Mouse (Mus musculus) C2C12 (cell line): ENCODE measurements around the gene Slamf8. TPM values are rescaled to one million over a fixed set of nuclear protein-coding genes. Genes with fewer than 3 reads are reported as not detected.

Source experiments
- H3K27me3 ChIP-seq: one replicate; pipeline ENCODE4 v1.6.1; 2011; ENCODE audit not compliant: control insufficient read depth, insufficient read depth, insufficient read length
- H3K36me3 ChIP-seq: one replicate; pipeline ENCODE4 v1.6.1; 2011; ENCODE audit not compliant: control insufficient read depth, insufficient read depth
- H3K4me3 ChIP-seq: one replicate; pipeline ENCODE4 v1.5.1; 2011; ENCODE audit warnings: mild to moderate bottlenecking, control low read depth; ENCODE audit not compliant: poor library complexity, insufficient read depth, severe bottlenecking
- H3K79me2 ChIP-seq: one replicate; pipeline ENCODE4 v1.6.1; 2011; ENCODE audit not compliant: control insufficient read depth, insufficient read depth
- H3K79me3 ChIP-seq: one replicate; pipeline ENCODE4 v1.6.1; 2011; ENCODE audit warnings: low read depth, control low read depth
- H3ac ChIP-seq: one replicate; pipeline ENCODE3; 2011; ENCODE audit warnings: low read depth; ENCODE audit not compliant: control insufficient read depth, insufficient read length
- CEBPB ChIP-seq: IDR thresholded peaks from one replicate; pipeline ENCODE4 v1.6.1; 2011; ENCODE audit warnings: low read depth, mild to moderate bottlenecking, control low read depth, moderate library complexity
- CTCF ChIP-seq: IDR thresholded peaks from one replicate; pipeline ENCODE4 v1.5.1; 2011; ENCODE audit not compliant: control insufficient read depth, insufficient read depth, insufficient read length
- FOSL1 ChIP-seq: IDR thresholded peaks from one replicate; pipeline ENCODE4 v1.8.0; 2011; ENCODE audit warnings: mild to moderate bottlenecking, low read length; ENCODE audit not compliant: poor library complexity, insufficient read depth, severe bottlenecking
- MAX ChIP-seq: IDR thresholded peaks from one replicate; pipeline ENCODE4 v1.6.1; 2011; ENCODE audit warnings: mild to moderate bottlenecking, control low read depth
- MYOD1 ChIP-seq: IDR thresholded peaks from one replicate; pipeline ENCODE4 v1.6.1; 2011; ENCODE audit warnings: low read depth; ENCODE audit not compliant: control insufficient read depth, insufficient read length
- MYOG ChIP-seq: IDR thresholded peaks from one replicate; pipeline ENCODE4 v1.6.1; 2011; ENCODE audit not compliant: control insufficient read depth, insufficient read length; ENCODE audit errors: extremely low read depth
- USF1 ChIP-seq: IDR thresholded peaks from one replicate; pipeline ENCODE4 v1.6.1; 2011; ENCODE audit warnings: low read depth, mild to moderate bottlenecking, control low read depth, moderate library complexity
- polyA plus RNA-seq: library from polyadenylated mRNA; unstranded; fragments of >200 nt; fragmentation: generic; extraction: Trizol; gene quantifications from one replicate; pipeline ENCODE4 v1.2.1, GENCODE M21; 2012; ENCODE audit warnings: missing spikeins

Slamf8 gene
- polyA plus RNA-seq, 1 experiment, result not detected

DNA sequence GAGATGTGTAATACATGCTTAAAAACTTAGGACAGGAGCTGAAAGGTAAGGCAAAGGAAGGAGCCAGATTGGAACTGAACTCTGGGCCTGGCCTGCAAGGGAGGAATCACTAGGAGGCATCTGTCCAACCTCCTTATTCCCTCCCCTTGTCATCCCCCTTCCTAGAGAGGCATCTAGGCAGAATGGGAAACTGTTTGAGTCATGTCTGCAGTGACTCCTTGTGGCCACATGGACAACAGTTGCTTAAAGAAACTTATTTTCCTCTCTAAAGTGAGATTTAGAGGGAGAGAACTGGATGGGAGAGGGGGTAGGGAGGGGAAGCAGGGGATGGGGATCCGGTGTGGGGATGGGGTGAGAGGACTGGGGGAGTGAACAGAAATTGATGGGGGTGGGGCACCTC, 22.4 kb upstream of the Slamf8 start:
- Histone ChIP-seq H3K4me3 (no peak overlapping the region), H3ac (no peak overlapping the region), H3K27me3 (peaks cover 19% of the 10 kb centered on the region), H3K79me2 (no peaks in the 10 kb centered on the region), H3K36me3 (no peaks in the 10 kb centered on the region), H3K79me3 (no peaks in the 10 kb centered on the region)
- TF ChIP-seq CTCF, result no peak
- TF ChIP-seq CEBPB, result no peak
- no peak for TF ChIP-seq MAX
- TF ChIP-seq FOSL1, result no peak
- TF ChIP-seq MYOG, result no peak
- no peak for TF ChIP-seq MYOD1
- no peak for TF ChIP-seq USF1

DNA sequence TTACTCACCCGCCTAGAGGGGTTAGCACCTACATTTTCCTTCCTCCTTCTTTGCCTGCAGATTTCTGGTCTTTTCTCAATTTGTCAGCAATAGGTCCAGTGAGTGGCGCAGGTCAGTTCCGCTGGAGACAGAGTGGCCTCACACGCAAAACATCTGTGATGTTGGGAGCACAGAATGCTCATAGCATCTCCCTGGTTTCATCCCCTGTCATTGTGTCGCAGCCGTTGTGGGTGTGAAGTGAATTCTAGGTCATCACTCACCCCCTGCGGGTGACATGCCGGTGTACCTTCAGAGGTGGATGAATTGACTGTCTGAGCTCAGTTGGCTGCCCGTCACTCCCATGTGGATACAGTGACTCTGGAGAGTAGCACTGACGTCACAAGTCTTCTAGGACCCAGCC, 20.9 kb upstream of the Slamf8 start:
- H3K27me3 ChIP-seq, result peaks cover 12% of the 10 kb centered on the region
- H3ac ChIP-seq, result no peak overlapping the region
- H3K36me3 ChIP-seq, result no peaks in the 10 kb centered on the region
- H3K79me3 ChIP-seq, result no peaks in the 10 kb centered on the region
- H3K79me2 ChIP-seq, result no peaks in the 10 kb centered on the region
- TF ChIP-seq CEBPB (no peak), USF1 (no peak), CTCF (no peak), MYOG (no peak), FOSL1 (no peak), MAX (no peak), MYOD1 (no peak)
- no peak overlapping the region for H3K4me3 ChIP-seq

DNA sequence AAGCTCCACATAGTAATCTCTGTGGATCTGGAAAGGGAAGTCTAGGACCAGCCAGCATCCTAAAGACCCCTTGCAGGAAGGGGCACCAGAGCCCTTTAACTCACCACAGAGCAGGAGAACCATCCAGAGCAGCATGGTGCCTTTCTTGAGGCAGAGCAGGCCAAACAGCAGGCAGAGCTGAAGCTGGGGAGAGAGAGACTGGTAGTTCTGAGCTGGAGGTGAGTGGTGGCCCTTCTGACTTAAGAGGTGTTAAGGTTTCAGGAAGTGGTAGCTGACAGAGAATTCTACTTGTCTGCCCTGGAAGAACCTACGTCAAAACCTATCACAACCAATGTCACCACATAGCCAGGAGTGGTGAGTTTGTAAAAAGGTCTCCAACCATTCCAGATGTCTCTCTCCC, 12.0 kb upstream of the Slamf8 start, which contains the start of gene Fcrl6:
Gene Fcrl6 (minus strand): TSS at position 226 of the 400 bp plus-strand sequence.
- TF ChIP-seq USF1 (no peak), CEBPB (no peak), FOSL1 (no peak), MYOG (no peak), CTCF (no peak), MAX (no peak), MYOD1 (no peak)
- no peaks in the 10 kb centered on the region for H3K79me3 ChIP-seq
- H3K36me3 ChIP-seq, result no peaks in the 10 kb centered on the region

DNA sequence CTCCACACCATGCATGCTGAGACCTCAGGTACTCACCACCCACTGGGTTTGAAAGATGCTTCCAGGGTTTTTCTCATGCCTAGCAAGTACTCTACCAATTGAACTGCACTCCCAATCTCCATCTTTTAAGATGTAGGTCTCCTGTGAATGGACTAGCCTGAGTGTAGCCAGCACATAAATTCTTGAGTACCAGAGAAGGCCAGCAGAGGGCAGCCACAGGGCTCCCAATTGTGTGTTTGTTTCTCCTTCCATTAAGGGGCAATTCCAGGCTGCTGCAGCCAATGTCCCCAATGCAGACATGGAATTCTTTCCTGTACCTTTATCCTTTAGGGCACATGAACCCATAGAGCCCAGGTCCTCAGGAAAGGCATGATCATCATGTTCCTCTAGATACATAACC, 4.1 kb upstream of the Slamf8 start:
- H3K79me3 ChIP-seq, result no peaks in the 10 kb centered on the region
- TF ChIP-seq USF1 (no peak), MAX (no peak), CEBPB (no peak), MYOG (no peak), MYOD1 (no peak), FOSL1 (no peak), CTCF (no peak)
- H3K4me3 ChIP-seq, result no peak overlapping the region
- H3K79me2 ChIP-seq, result no peaks in the 10 kb centered on the region
- no peaks in the 10 kb centered on the region for H3K27me3 ChIP-seq
- H3ac ChIP-seq, result no peak overlapping the region
- no peaks in the 10 kb centered on the region for H3K36me3 ChIP-seq

More for the DNA sequence above, 12.0 kb upstream of the Slamf8 start, which contains the start of gene Fcrl6:
- Histone ChIP-seq H3K27me3 (no peaks in the 10 kb centered on the region), H3K4me3 (no peak within 1 kb of the TSS), H3K79me2 (no peaks in the 10 kb centered on the region), H3ac (no peak within 1 kb of the TSS)

DNA sequence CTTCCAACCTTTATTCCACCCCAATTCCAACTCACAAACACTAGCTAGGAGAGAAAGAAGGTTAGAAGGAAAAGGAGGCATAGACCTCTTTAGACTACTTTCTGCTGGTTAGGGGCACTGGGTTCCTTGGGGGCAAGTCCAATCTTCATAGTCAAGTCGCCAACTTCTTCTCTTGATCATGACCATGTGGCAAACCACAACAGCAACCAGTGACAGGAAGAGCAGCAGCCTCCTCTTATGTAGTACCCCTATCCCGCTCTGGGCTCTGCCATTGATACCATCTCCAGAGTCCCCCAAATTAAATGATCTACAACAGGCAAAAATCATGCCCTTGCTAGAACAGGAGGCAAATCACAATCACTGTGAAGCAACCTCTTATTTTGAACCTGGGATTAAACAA, 3.6 kb upstream of the Slamf8 start:
- Histone ChIP-seq H3K36me3 (no peaks in the 10 kb centered on the region), H3ac (no peak overlapping the region), H3K27me3 (no peaks in the 10 kb centered on the region), H3K79me3 (no peaks in the 10 kb centered on the region), H3K4me3 (no peak overlapping the region), H3K79me2 (no peaks in the 10 kb centered on the region)
- TF ChIP-seq CTCF (no peak), MYOG (no peak), MAX (no peak), FOSL1 (no peak), USF1 (no peak), CEBPB (no peak)

DNA sequence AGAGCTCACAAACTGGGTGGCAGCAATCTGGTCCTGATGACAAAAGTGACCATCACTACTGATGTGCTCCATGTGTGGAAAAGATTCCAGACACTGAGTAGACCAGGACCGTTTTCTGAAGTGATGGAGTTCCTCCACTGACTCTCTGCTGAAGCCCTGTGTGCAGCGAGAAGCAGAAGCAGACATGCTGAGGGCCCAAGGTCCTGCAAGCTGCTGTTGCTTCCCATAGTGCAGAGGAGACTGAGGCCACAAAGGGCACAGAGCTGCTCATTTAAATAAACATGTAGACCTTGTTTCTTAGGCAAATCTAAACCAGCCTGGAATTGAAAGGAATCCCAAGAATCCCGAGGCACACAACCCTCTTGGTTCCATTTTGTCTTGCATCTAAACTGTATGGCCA, 3.0 kb upstream of the Slamf8 start:
- Histone ChIP-seq H3K79me3 (no peaks in the 10 kb centered on the region), H3K4me3 (no peak overlapping the region), H3K27me3 (no peaks in the 10 kb centered on the region), H3K36me3 (no peaks in the 10 kb centered on the region), H3K79me2 (no peaks in the 10 kb centered on the region), H3ac (no peak overlapping the region)
- no peak for TF ChIP-seq CEBPB
- TF ChIP-seq FOSL1, result no peak
- no peak for TF ChIP-seq USF1
- TF ChIP-seq CTCF, result no peak
- TF ChIP-seq MYOD1, result no peak
- no peak for TF ChIP-seq MYOG
- no peak for TF ChIP-seq MAX
